Mouse (Mus musculus) hindbrain, embryonic 15.5 days (tissue): Measurements from ENCODE around the gene Cnnm4. TPM values are rescaled to one million over a fixed set of nuclear protein-coding genes. Genes with fewer than 3 reads are reported as not detected.

Experiments used
- ATAC-seq: fragments of 200-750 bp; cut with Nextera tagmentation; 2 replicates; pipeline ENCODE4 v1.8.0; 2017; ENCODE audit warnings: low read depth, moderate number of reproducible peaks, moderate TSS enrichment; ENCODE audit not compliant: low FRiP score
- H3K27ac ChIP-seq: fragments of 300-500 bp; sonication (generic); replicated peaks from 2 replicates; pipeline ENCODE4 v1.5.1; 2015; ENCODE audit warnings: mild to moderate bottlenecking, inconsistent platforms
- H3K27me3 ChIP-seq: fragments of 300-500 bp; sonication (generic); 2 replicates; pipeline ENCODE4 v1.6.1; 2015; ENCODE audit warnings: control low read depth, inconsistent platforms
- H3K36me3 ChIP-seq: fragments of 300-500 bp; sonication (generic); 2 replicates; pipeline ENCODE4 v1.6.1; 2015; ENCODE audit warnings: control low read depth, inconsistent platforms
- H3K4me1 ChIP-seq: fragments of 300-500 bp; sonication (generic); replicated peaks from 2 replicates; pipeline ENCODE4 v1.6.1; 2015; ENCODE audit warnings: control low read depth, inconsistent platforms
- H3K4me2 ChIP-seq: fragments of 300-500 bp; sonication (generic); 2 replicates; pipeline ENCODE4 v1.6.1; 2015; ENCODE audit warnings: moderate library complexity, mild to moderate bottlenecking, inconsistent platforms
- H3K4me3 ChIP-seq: fragments of 300-500 bp; sonication (generic); 2 replicates; pipeline ENCODE4 v1.5.1; 2015; ENCODE audit warnings: mild to moderate bottlenecking, inconsistent platforms
- H3K9ac ChIP-seq: fragments of 300-500 bp; sonication (generic); 2 replicates; pipeline ENCODE4 v1.6.1; 2015; ENCODE audit warnings: inconsistent platforms
- H3K9me3 ChIP-seq: fragments of 300-500 bp; sonication (generic); 2 replicates; pipeline ENCODE4 v1.6.1; 2016; ENCODE audit warnings: control low read depth, inconsistent platforms
- WGBS: fragments of 180-500 bp; shearing (Covaris S2); methylation state at CpG from one replicate; pipeline ENCODE4 v1.1.7; 2015; 5-methylcytosine and 5-hydroxymethylcytosine counted together
- polyA plus RNA-seq: library from polyadenylated mRNA; unstranded; fragments of >200 nt; fragmentation: Nextera tagmentation; extraction: Ambion mirVana; gene quantifications from 2 replicates; pipeline ENCODE4 v1.2.1, GENCODE M21; 2015

The Cnnm4 gene
- 10.8 TPM in 2 replicates for polyA plus RNA-seq

DNA sequence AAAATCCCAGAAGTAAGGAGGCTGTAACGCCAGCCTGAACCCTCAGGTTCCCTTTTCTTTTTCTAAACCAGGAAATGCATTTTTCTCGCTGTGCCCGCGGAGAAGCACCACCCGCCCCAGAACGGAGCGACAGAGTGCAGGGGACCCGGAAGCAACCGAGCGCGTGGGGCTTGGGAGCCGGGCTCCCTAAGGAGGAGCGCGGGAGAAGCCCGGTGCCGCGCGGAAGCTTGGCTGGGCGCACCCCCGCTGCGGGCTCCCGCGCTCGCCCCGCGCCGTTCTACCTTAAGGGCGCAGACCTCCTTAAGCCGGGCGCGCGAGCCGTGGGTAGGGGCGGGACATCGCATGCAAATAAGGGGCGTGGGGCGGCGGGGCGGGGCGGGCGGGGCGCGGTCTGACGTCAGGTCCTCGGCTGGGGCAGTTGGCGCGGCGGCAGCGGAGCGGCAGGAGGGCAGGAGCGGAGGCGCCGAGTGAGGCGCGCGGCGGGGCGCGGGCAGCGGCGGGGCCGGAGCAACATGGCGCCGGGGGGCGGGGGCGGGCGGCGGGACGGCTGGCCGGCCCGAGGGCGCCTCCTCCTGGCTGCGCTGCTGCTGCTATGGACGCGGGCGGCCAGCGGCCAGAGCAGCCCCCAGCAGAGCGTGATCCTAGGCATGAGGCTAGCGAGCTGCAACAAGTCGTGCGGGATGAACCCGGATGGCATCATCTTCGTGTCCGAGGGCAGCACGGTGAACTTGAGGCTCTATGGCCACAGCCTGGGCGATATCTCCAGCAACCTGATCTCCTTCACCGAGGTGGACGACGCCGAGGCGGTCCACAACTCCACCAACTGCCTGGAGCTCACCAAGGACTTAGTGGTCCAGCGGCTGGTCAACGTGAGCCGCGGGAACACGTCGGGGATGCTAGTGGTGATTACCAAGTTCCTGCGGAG lies at the start of gene Cnnm4:
Gene Cnnm4, plus strand, starts transcription at position 440 of the 925 bp plus-strand sequence.
- no peaks in the 10 kb centered on the region for H3K9me3 ChIP-seq
- under 1% methylated on average over 77 of the region's 98 CpGs for whole genome bisulfite sequencing
- H3K4me2 ChIP-seq, result peak within 1 kb of the TSS; percentile 84
- no peaks in the 10 kb centered on the region for H3K27me3 ChIP-seq
- no peaks in the 10 kb centered on the region for H3K36me3 ChIP-seq
- peak within 1 kb of the TSS; percentile 73 for H3K9ac ChIP-seq
- H3K4me3 ChIP-seq, result peak within 1 kb of the TSS; percentile 83
- ATAC-seq, result peak; percentile 90
- peak within 1 kb of the TSS; percentile 75 for H3K27ac ChIP-seq
- peaks cover 59% of the 10 kb centered on the region for H3K4me1 ChIP-seq

DNA sequence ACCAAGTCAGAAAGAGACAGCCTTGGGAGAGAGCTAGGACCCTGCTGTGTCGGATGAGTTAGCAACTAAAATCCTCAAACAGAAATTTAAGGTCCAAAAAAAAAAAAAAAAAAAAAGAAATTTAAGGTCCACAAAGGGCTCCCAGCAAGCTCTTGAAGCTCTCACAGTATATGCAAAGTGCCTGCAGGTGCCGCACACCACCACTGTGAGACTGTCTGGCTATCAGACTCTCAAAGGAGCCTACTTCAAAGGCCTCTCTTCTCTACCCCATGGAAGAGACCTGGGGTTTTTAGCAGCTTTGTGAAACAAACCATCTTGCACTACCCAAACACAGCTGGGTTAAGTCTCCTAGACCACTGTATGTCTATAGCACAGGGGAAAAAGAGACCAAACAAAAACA lies 41.9 kb upstream of the Cnnm4 start:
- no peaks in the 10 kb centered on the region for H3K27me3 ChIP-seq
- 94% methylated on average over 2 of the region's 2 CpGs for WGBS
- H3K4me3 ChIP-seq, result no peak overlapping the region
- H3K4me2 ChIP-seq, result no peak overlapping the region
- H3K9me3 ChIP-seq, result no peaks in the 10 kb centered on the region
- peaks cover 68% of the 10 kb centered on the region for H3K36me3 ChIP-seq
- no peak overlapping the region for H3K27ac ChIP-seq
- H3K4me1 ChIP-seq, result no peaks in the 10 kb centered on the region
- ATAC-seq, result no peak
- H3K9ac ChIP-seq, result no peak overlapping the region

DNA sequence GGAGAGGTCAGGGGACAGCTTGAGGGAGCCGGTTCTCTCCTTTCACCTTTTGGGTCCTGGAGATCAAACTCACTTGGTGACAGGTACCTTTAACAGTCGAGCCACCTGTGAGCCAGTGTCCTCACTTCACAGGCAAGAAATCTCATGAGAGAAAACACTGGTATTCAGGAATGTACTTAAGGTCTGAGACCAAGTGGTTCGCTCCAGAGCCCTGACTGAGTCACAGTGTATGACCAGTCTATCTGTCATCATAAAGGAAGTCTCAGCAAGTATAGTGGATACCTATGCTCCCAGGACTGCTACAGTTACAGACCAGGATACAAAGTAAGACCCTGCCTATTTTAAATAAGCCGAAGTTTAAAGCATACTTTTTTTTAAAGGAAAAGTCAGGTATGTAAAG lies 38.4 kb upstream of the Cnnm4 start:
- Histone ChIP-seq H3K4me1 (no peaks in the 10 kb centered on the region), H3K27me3 (no peaks in the 10 kb centered on the region), H3K36me3 (peaks cover 63% of the 10 kb centered on the region), H3K4me2 (no peak overlapping the region), H3K4me3 (no peak overlapping the region), H3K9me3 (no peaks in the 10 kb centered on the region), H3K27ac (no peak overlapping the region), H3K9ac (no peak overlapping the region)
- WGBS, result 89% methylated on average over 4 of the region's 4 CpGs
- no peak for ATAC-seq

DNA sequence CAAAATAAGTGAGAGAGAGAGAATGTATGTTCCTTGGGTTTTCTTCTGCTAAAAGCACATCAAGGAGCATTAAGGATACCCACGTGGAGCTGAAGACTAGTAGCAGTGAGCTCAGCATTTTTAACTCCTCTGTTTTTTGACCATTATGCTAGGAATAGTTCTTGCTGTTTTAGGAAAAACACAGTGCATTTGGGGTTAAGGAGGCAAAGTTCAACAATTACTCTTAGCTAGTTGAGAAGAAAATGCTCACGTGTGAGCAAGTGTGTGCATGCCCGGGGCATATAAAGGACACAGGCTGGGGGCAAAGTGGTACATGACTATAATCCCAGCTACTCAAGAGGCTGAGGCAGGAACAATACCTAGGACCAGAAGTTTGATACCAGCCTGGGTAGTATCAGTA lies 37.8 kb upstream of the Cnnm4 start:
- no peak for ATAC-seq
- peaks cover 63% of the 10 kb centered on the region for H3K36me3 ChIP-seq

DNA sequence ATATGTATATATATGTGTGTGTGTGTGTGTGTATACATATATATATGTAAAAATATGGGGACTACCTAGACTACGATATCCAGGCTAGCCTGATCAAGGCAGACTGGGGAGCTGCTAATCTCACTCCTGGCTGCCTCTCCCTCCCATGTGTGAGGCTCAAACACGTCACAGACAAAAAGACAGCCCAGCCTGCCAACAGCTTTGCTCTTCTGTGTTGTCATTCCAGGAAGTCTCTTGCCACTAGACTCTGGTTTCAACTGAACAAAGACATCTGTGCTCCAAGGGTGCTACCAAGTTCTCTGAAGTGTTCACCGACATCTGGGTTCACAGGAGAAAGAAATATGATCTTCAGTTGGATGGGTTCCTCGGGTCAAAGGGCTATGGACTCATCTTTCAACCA lies 36.3 kb upstream of the Cnnm4 start:
- WGBS, result 82% methylated on average over 4 of the region's 4 CpGs
- no peaks in the 10 kb centered on the region for H3K4me1 ChIP-seq

More for the DNA sequence above, 37.8 kb upstream of the Cnnm4 start:
- H3K9ac ChIP-seq, result no peak overlapping the region
- no peak overlapping the region for H3K4me3 ChIP-seq
- no peak overlapping the region for H3K4me2 ChIP-seq
- H3K4me1 ChIP-seq, result no peaks in the 10 kb centered on the region
- no peaks in the 10 kb centered on the region for H3K27me3 ChIP-seq
- H3K27ac ChIP-seq, result no peak overlapping the region
- over 99% methylated on average over 3 of the region's 3 CpGs for WGBS
- H3K9me3 ChIP-seq, result no peaks in the 10 kb centered on the region

DNA sequence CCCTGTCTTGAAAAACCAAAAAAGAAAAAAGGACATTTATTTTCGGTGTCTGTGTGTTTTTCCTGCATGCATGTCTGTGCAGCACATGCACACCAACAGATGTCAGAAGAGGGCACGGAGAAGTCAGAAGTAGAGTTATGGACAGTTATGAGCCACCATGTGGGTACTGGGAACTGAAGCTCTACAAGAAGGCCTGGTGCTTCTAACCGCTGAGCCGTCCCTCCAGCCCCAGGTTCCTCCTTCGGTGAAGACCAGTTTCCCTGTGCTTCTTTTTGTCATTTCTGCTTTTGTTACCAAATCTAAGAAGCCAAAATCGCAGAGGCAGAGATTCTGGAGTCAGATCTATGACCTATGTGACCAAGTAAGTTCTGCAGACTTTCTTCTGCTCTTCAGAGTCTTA lies 34.9 kb upstream of the Cnnm4 start:
- Histone ChIP-seq H3K36me3 (peaks cover 59% of the 10 kb centered on the region), H3K9ac (no peak overlapping the region), H3K4me1 (no peaks in the 10 kb centered on the region), H3K27ac (no peak overlapping the region), H3K4me3 (no peak overlapping the region), H3K9me3 (no peaks in the 10 kb centered on the region), H3K4me2 (no peak overlapping the region), H3K27me3 (no peaks in the 10 kb centered on the region)
- no peak for ATAC-seq
- WGBS, result 93% methylated on average over 6 of the region's 6 CpGs

More for the DNA sequence above, 36.3 kb upstream of the Cnnm4 start:
- Histone ChIP-seq H3K4me2 (no peak overlapping the region), H3K36me3 (peaks cover 69% of the 10 kb centered on the region), H3K27ac (no peak overlapping the region), H3K9ac (no peak overlapping the region), H3K27me3 (no peaks in the 10 kb centered on the region), H3K9me3 (no peaks in the 10 kb centered on the region), H3K4me3 (no peak overlapping the region)
- ATAC-seq, result no peak

DNA sequence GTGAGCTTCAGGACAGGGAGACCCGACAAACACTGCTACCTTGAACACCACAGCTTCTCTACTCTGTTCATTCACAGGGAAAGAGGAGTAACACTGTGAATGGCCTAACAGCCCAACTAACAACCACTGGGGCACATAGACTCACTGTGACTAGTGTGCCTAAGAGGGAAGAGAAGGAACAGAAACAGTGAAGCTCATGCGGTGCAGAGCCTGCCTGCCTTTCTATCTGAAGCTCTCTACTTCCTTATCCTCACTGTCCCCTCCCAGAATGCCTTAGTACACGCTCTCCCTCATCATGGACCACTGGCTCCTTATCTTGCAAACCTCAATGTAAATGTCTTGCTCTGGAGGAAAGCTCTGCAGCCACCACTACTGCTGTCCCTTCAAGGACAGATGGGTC lies 34.2 kb upstream of the Cnnm4 start:
- no peaks in the 10 kb centered on the region for H3K9me3 ChIP-seq
- H3K9ac ChIP-seq, result no peak overlapping the region
- H3K4me3 ChIP-seq, result no peak overlapping the region
- H3K27me3 ChIP-seq, result no peaks in the 10 kb centered on the region
- WGBS, result 97% methylated on average over 3 of the region's 3 CpGs
- no peak overlapping the region for H3K27ac ChIP-seq
- H3K4me2 ChIP-seq, result no peak overlapping the region
- no peaks in the 10 kb centered on the region for H3K4me1 ChIP-seq
- ATAC-seq, result no peak
- peaks cover 57% of the 10 kb centered on the region for H3K36me3 ChIP-seq

DNA sequence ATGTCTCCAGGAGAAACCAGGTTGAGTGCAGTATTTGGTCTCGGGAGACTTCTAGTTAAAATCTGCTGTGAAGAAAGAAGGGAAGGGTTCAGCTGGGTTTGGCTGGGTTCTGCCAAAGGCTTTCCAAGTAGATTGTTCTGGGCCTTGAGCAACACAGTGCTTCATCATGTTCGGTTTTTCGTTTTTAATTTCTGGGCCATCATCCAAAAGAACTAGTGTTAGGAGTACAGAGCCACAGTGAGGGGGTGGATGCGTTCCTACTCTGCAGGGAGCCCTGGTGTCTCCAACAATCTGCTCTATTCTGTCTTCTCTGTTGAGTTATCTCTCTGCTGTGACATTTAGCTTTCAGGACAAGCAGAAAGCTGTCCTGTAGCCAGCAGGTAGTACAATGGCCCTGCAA lies 30.3 kb upstream of the Cnnm4 start:
- H3K36me3 ChIP-seq, result peaks cover 41% of the 10 kb centered on the region
- no peak overlapping the region for H3K4me3 ChIP-seq
- H3K9me3 ChIP-seq, result no peaks in the 10 kb centered on the region
- peaks cover 19% of the 10 kb centered on the region for H3K4me1 ChIP-seq
- H3K27me3 ChIP-seq, result no peaks in the 10 kb centered on the region
- no peak overlapping the region for H3K4me2 ChIP-seq
- H3K27ac ChIP-seq, result no peak overlapping the region
- ATAC-seq, result no peak
- WGBS, result 72% methylated on average over 4 of the region's 4 CpGs
- no peak overlapping the region for H3K9ac ChIP-seq

DNA sequence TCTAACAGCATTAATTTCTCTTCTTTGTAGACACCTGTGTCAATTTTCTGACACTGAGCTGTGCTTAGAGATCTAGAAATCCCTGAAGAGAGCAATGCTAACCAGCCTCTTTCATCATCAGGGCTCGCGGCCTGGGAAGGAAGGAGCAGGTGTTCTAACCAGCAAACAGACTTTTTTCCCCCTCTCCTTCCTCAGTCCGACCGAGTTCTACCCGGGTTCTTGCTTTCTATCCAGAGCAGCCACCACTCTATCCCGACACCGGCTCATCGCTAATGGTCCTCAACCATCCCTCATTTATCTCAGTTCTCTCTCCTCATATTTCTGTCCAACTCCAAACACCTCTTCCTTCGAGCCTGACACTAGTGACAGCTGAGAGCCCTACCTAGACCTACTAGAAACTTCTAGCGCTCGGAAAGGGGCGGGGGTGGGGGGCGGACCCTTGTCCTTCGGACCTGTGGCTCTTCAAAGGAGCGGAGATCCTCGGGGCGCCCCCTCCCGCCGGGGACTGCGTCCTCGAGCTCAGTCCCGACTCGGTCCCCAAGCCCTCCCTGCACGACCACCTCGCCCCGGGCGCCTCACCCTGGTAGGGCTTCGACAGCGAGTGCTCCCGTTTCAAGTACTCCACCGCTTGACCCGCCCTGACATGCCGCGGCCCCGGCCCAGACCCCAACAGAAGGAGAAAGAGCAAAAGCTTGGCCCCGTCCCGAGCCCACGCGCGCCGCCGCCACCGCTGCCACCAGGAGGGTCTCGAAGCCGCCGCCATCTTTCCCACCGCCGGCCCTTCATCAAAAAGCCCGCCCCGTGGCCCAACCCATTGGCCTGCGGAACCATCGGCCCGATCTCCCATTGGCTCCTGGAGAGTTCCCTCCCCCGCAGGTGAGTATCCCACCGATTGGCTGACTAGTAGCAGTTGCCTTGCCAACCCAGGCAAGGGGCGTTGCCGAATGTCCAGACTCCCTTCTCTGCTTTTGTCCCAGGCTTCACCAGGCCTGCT lies 26.7 kb upstream of the Cnnm4 start, which contains the start of gene Lman2l:
Gene Lman2l, minus strand, starts transcription at position 801 of the 994 bp plus-strand sequence.
- Histone ChIP-seq H3K27ac (peak within 1 kb of the TSS; percentile 82), H3K9ac (peak within 1 kb of the TSS; percentile 65), H3K4me3 (peak within 1 kb of the TSS; percentile 74), H3K9me3 (no peaks in the 10 kb centered on the region), H3K4me1 (peaks cover 19% of the 10 kb centered on the region), H3K27me3 (no peaks in the 10 kb centered on the region), H3K4me2 (peak within 1 kb of the TSS; percentile 82), H3K36me3 (peaks cover 5% of the 10 kb centered on the region)
- peak; percentile 100 for ATAC-seq
- under 1% methylated on average over 56 of the region's 57 CpGs for WGBS

DNA sequence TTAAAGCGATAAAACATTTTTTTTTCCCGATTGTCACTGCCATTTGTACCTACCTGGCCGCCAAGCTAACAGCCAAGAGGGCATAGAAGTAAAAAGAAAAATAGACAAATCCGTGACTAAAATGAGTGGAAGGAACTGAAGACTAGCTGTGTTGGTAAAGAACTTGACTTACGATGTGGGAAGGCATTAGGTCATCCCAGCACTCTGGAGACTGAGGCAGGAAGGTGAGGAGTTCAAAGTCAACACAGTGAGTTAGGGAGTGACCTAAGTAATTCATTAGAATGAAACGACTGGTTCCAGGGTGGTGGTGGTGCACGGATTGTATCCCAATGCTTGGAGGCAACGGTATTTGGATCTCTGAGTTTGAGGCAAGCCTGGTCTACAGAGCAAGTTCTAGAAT lies 25.9 kb upstream of the Cnnm4 start:
- Histone ChIP-seq H3K9ac (no peak overlapping the region), H3K27ac (peak overlapping the region; percentile 66), H3K27me3 (no peaks in the 10 kb centered on the region), H3K36me3 (peaks cover 5% of the 10 kb centered on the region; the same call in 1 of the 2 replicates), H3K4me2 (peak overlapping the region; percentile 40), H3K4me3 (peak overlapping the region; percentile 74), H3K9me3 (no peaks in the 10 kb centered on the region), H3K4me1 (peaks cover 19% of the 10 kb centered on the region)
- 0 out of 2 replicates have a peak, but pooled peaks have one; percentile 40 for ATAC-seq
- 44% methylated on average over 8 of the region's 8 CpGs for WGBS

DNA sequence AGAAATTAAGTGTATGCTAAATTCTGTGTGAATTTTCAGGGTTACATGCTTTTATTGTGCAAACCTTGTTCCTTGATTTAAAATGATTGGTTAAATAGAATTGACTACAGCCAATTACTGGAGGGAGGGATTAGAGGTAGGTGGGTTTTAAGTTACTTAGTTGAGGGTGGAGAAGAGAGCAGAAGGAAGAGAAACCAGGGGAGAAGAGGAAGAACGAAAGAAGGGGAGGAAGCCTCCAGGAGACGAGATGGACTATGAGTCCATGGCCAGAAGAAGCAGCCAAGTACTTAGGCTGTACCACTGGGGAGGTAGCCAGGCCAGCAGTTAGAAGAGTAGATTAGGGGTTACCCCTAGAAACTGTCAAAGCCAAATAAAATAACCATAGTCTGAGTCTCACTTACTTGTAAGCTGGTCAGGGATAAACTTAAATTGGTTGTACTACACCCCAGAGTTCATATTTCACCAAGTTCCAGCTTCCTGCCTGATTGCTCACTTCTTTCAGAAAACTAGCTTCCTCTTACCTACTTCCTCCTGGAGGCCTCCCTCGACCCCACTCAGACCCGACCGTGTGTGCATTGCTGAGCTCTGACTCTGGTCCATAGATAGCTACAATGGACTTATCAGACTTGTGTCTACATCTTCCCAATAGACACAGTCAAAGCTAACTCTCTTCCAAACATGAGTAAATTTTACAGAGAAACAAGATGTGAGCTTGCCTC lies 25.2 kb upstream of the Cnnm4 start:
- Histone ChIP-seq H3K4me2 (no peak overlapping the region), H3K27me3 (no peaks in the 10 kb centered on the region), H3K27ac (peak overlapping the region; percentile 66; the same call in 1 of the 2 replicates), H3K9ac (no peak overlapping the region), H3K9me3 (no peaks in the 10 kb centered on the region), H3K36me3 (peaks cover 5% of the 10 kb centered on the region; the same call in 1 of the 2 replicates), H3K4me1 (peaks cover 19% of the 10 kb centered on the region), H3K4me3 (no peak overlapping the region)
- 97% methylated on average over 5 of the region's 5 CpGs for WGBS
- no peak for ATAC-seq
